Mouse (Mus musculus): ENCODE data around the gene Nck1. TPM values are rescaled to one million over a fixed set of nuclear protein-coding genes. Genes with fewer than 3 reads are reported as not detected.

The Nck1 gene
- total RNA-seq, 1 experiment = 15.8 TPM

- H3K27ac ChIP-seq (ENCODE audit: insufficient read depth, low read depth, low read length, poor library complexity, severe bottlenecking) = no peak overlapping the region
- no peaks in the 10 kb centered on the region for H3K9me3 ChIP-seq (ENCODE audit: control insufficient read depth, insufficient read depth, low read depth, low read length)
- no peak for DNase-seq (ENCODE audit: low read depth, low spot score)
- H3K36me3 ChIP-seq (ENCODE audit: control insufficient read depth, insufficient read depth, low read length, poor library complexity, severe bottlenecking) = no peaks in the 10 kb centered on the region
- in situ Hi-C loops (cut with MboI; ENCODE audit: low sequenced_read_pairs in 2 of 2, unreplicated experiment in 2 of 2) = no loop called here
- H3K4me3 ChIP-seq (ENCODE audit: insufficient read depth in 1 of 2, low read depth in 1 of 2, low read length in 2 of 2, poor library complexity in 1 of 2, severe bottlenecking in 1 of 2) = no peak overlapping the region
- H3K4me1 ChIP-seq (ENCODE audit: control insufficient read depth in 2 of 2, insufficient read depth in 2 of 2, low read length in 2 of 2, poor library complexity in 1 of 2) = no peaks in the 10 kb centered on the region
- TF ChIP-seq ZC3H11A (IDR thresholded peaks at IDR 0.05; ENCODE audit: borderline replicate concordance, low read depth, low read length) (no peak), HCFC1 (IDR thresholded peaks at IDR 0.05; ENCODE audit: borderline replicate concordance, insufficient read depth, low read length) (no peak), CHD2 (IDR thresholded peaks at IDR 0.05; ENCODE audit: low read depth, low read length) (no peak), ZNF384 (IDR thresholded peaks at IDR 0.05; ENCODE audit: low read depth, low read length) (no peak), MAFK (IDR thresholded peaks at IDR 0.05; ENCODE audit: insufficient read depth, low read depth, low read length) (no peak)
- no peak overlapping the region for H3K9ac ChIP-seq (ENCODE audit: insufficient read depth, low read depth, low read length, poor library complexity, severe bottlenecking)
Observed at GRCm38 (mm10) chr9:100558991-100559390, 13.1 kb upstream of the Nck1 start.

GRCm38 (mm10) chr9:100558023-100558573 lies 12.2 kb upstream of the Nck1 start:
- H3K27ac ChIP-seq (ENCODE audit: insufficient read depth, low read depth, low read length, poor library complexity, severe bottlenecking) = no peak overlapping the region
- H3K9me3 ChIP-seq (ENCODE audit: control insufficient read depth, insufficient read depth, low read depth, low read length) = no peaks in the 10 kb centered on the region
- H3K36me3 ChIP-seq (ENCODE audit: control insufficient read depth, insufficient read depth, low read length, poor library complexity, severe bottlenecking) = no peaks in the 10 kb centered on the region
- in situ Hi-C loops (cut with MboI; ENCODE audit: low sequenced_read_pairs in 2 of 2, unreplicated experiment in 2 of 2) = no loop called here
- H3K4me3 ChIP-seq (ENCODE audit: insufficient read depth in 1 of 2, low read depth in 1 of 2, low read length in 2 of 2, poor library complexity in 1 of 2, severe bottlenecking in 1 of 2) = no peak overlapping the region
- no peak overlapping the region for H3K9ac ChIP-seq (ENCODE audit: insufficient read depth, low read depth, low read length, poor library complexity, severe bottlenecking)
- DNase-seq (ENCODE audit: low read depth, low spot score) = no peak
- no peaks in the 10 kb centered on the region for H3K4me1 ChIP-seq (ENCODE audit: control insufficient read depth in 2 of 2, insufficient read depth in 2 of 2, low read length in 2 of 2, poor library complexity in 1 of 2)
- TF ChIP-seq MAFK (IDR thresholded peaks at IDR 0.05; ENCODE audit: insufficient read depth, low read depth, low read length) (no peak), HCFC1 (IDR thresholded peaks at IDR 0.05; ENCODE audit: borderline replicate concordance, insufficient read depth, low read length) (no peak), CHD2 (IDR thresholded peaks at IDR 0.05; ENCODE audit: low read depth, low read length) (no peak), ZC3H11A (IDR thresholded peaks at IDR 0.05; ENCODE audit: borderline replicate concordance, low read depth, low read length) (no peak), ZNF384 (IDR thresholded peaks at IDR 0.05; ENCODE audit: low read depth, low read length) (no peak)

- H3K4me3 ChIP-seq (ENCODE audit: insufficient read depth in 1 of 2, low read depth in 1 of 2, low read length in 2 of 2, poor library complexity in 1 of 2, severe bottlenecking in 1 of 2) = no peak overlapping the region
- H3K36me3 ChIP-seq (ENCODE audit: control insufficient read depth, insufficient read depth, low read length, poor library complexity, severe bottlenecking) = no peaks in the 10 kb centered on the region
- no peak overlapping the region for H3K9ac ChIP-seq (ENCODE audit: insufficient read depth, low read depth, low read length, poor library complexity, severe bottlenecking)
- in situ Hi-C loops (cut with MboI; ENCODE audit: low sequenced_read_pairs in 2 of 2, unreplicated experiment in 2 of 2) = no loop called here
- H3K4me1 ChIP-seq (ENCODE audit: control insufficient read depth in 2 of 2, insufficient read depth in 2 of 2, low read length in 2 of 2, poor library complexity in 1 of 2) = no peaks in the 10 kb centered on the region
- DNase-seq (ENCODE audit: low read depth, low spot score) = no peak
- H3K27ac ChIP-seq (ENCODE audit: insufficient read depth, low read depth, low read length, poor library complexity, severe bottlenecking) = no peak overlapping the region
- TF ChIP-seq MAFK (IDR thresholded peaks at IDR 0.05; ENCODE audit: insufficient read depth, low read depth, low read length) (no peak), ZC3H11A (IDR thresholded peaks at IDR 0.05; ENCODE audit: borderline replicate concordance, low read depth, low read length) (no peak), HCFC1 (IDR thresholded peaks at IDR 0.05; ENCODE audit: borderline replicate concordance, insufficient read depth, low read length) (no peak), CHD2 (IDR thresholded peaks at IDR 0.05; ENCODE audit: low read depth, low read length) (no peak), ZNF384 (IDR thresholded peaks at IDR 0.05; ENCODE audit: low read depth, low read length) (no peak)
- no peaks in the 10 kb centered on the region; the same call in 1 of the 2 replicates for H3K9me3 ChIP-seq (ENCODE audit: control insufficient read depth, insufficient read depth, low read depth, low read length)
Observed at GRCm38 (mm10) chr9:100555686-100556085, 9.8 kb upstream of the Nck1 start.

GRCm38 (mm10) chr9:100548313-100548712 lies 2.4 kb upstream of the Nck1 start:
- H3K9ac ChIP-seq (ENCODE audit: insufficient read depth, low read depth, low read length, poor library complexity, severe bottlenecking) = no peak overlapping the region
- DNase-seq (ENCODE audit: low read depth, low spot score) = no peak
- no peak overlapping the region for H3K27ac ChIP-seq (ENCODE audit: insufficient read depth, low read depth, low read length, poor library complexity, severe bottlenecking)
- in situ Hi-C loops (cut with MboI; ENCODE audit: low sequenced_read_pairs in 2 of 2, unreplicated experiment in 2 of 2) = no loop called here
- no peaks in the 10 kb centered on the region for H3K36me3 ChIP-seq (ENCODE audit: control insufficient read depth, insufficient read depth, low read length, poor library complexity, severe bottlenecking)
- TF ChIP-seq ZC3H11A (IDR thresholded peaks at IDR 0.05; ENCODE audit: borderline replicate concordance, low read depth, low read length) (peak; percentile 8; the same call in 1 of the 2 replicates), MAFK (IDR thresholded peaks at IDR 0.05; ENCODE audit: insufficient read depth, low read depth, low read length) (no peak), ZNF384 (IDR thresholded peaks at IDR 0.05; ENCODE audit: low read depth, low read length) (peak; percentile 95), HCFC1 (IDR thresholded peaks at IDR 0.05; ENCODE audit: borderline replicate concordance, insufficient read depth, low read length) (no peak)
- H3K4me1 ChIP-seq (ENCODE audit: control insufficient read depth in 2 of 2, insufficient read depth in 2 of 2, low read length in 2 of 2, poor library complexity in 1 of 2) = peaks cover 0 to 2% of the 10 kb centered on the region in 2 experiments; a peak in 2 of 4 replicates
- no peaks in the 10 kb centered on the region; the same call in 1 of the 2 replicates for H3K9me3 ChIP-seq (ENCODE audit: control insufficient read depth, insufficient read depth, low read depth, low read length)
- H3K4me3 ChIP-seq (ENCODE audit: insufficient read depth in 1 of 2, low read depth in 1 of 2, low read length in 2 of 2, poor library complexity in 1 of 2, severe bottlenecking in 1 of 2) = no peak overlapping the region

Measured in ES-E14 (cell line).